Mouse (Mus musculus): ENCODE measurements around the gene Kcnj14.

Kcnj14 gene

GRCm38 (mm10) chr7:45824598-45824997 lies at the start of gene Kcnj14:
Kcnj14 (minus strand) TSS chr7:45824782.
- in situ Hi-C loops (cut with MseI, MboI) = no loop called here

GRCm38 (mm10) chr7:45873061-45873947 lies 48.7 kb upstream of the Kcnj14 start:
- in situ Hi-C loops (cut with MseI, MboI) = no loop called here

GRCm38 (mm10) chr7:45872624-45873023 lies 48.0 kb upstream of the Kcnj14 start, which contains the start of gene Kdelr1:
Kdelr1 (plus strand) TSS chr7:45872772.
- in situ Hi-C loops (cut with MseI, MboI) = no loop called here

- in situ Hi-C loops (cut with MseI, MboI) = no loop called here
These were observed 45.9 kb upstream of the Kcnj14 start for GRCm38 (mm10) chr7:45870282-45871058.

- in situ Hi-C loops (cut with MseI, MboI) = no loop called here
These were observed 45.2 kb upstream of the Kcnj14 start for GRCm38 (mm10) chr7:45869787-45870186.

GRCm38 (mm10) chr7:45869107-45869670 lies 44.6 kb upstream of the Kcnj14 start:
- in situ Hi-C loops (cut with MseI, MboI) = no loop called here

- in situ Hi-C loops (cut with MseI, MboI) = no loop called here
These were observed 43.3 kb upstream of the Kcnj14 start for GRCm38 (mm10) chr7:45867871-45868270.

- in situ Hi-C loops (cut with MseI, MboI) = no loop called here
These were observed 41.6 kb upstream of the Kcnj14 start for GRCm38 (mm10) chr7:45865925-45866910.

GRCm38 (mm10) chr7:45864435-45864834 lies 39.9 kb upstream of the Kcnj14 start:
- in situ Hi-C loops (cut with MseI, MboI) = no loop called here

GRCm38 (mm10) chr7:45862804-45863203 lies 38.2 kb upstream of the Kcnj14 start:
- in situ Hi-C loops (cut with MseI, MboI) = no loop called here

- in situ Hi-C loops (cut with MseI, MboI) = no loop called here
These were observed 34.4 kb upstream of the Kcnj14 start for GRCm38 (mm10) chr7:45859008-45859407.

GRCm38 (mm10) chr7:45856950-45857901 lies 32.6 kb upstream of the Kcnj14 start:
- in situ Hi-C loops (cut with MseI, MboI) = no loop called here

GRCm38 (mm10) chr7:45853089-45853488 lies 28.5 kb upstream of the Kcnj14 start:
- in situ Hi-C loops (cut with MseI, MboI) = no loop called here

- in situ Hi-C loops (cut with MseI, MboI) = no loop called here
These were observed 26.1 kb upstream of the Kcnj14 start for GRCm38 (mm10) chr7:45850661-45851060.

- in situ Hi-C loops (cut with MseI, MboI) = no loop called here
These were observed 24.0 kb upstream of the Kcnj14 start for GRCm38 (mm10) chr7:45848447-45849027.

GRCm38 (mm10) chr7:45842950-45843744 lies 18.6 kb upstream of the Kcnj14 start:
- in situ Hi-C loops (cut with MseI, MboI) = no loop called here

- in situ Hi-C loops (cut with MseI, MboI) = no loop called here
These were observed 9.3 kb upstream of the Kcnj14 start for GRCm38 (mm10) chr7:45833924-45834323.

- in situ Hi-C loops (cut with MseI, MboI) = no loop called here
These were observed 8.7 kb upstream of the Kcnj14 start for GRCm38 (mm10) chr7:45833148-45833790.
